Mouse (Mus musculus) myocyte (in vitro differentiated cells): ENCODE results near the gene Ms4a6c. TPM values are rescaled to one million over a fixed set of nuclear protein-coding genes. Genes with fewer than 3 reads are reported as not detected.
"Not testable (repeated sequence)": the region's sequence is repeated elsewhere in the genome, so short reads cannot be mapped to it uniquely, and the experiment has no call there.

Experiments used
- H3K27me3 ChIP-seq: one replicate; pipeline ENCODE4 v1.6.1; 2011; ENCODE audit not compliant: control insufficient read depth, insufficient read depth, insufficient read length
- H3K36me3 ChIP-seq: one replicate; pipeline ENCODE4 v1.6.1; 2011; ENCODE audit not compliant: control insufficient read depth, insufficient read depth
- H3K4me2 ChIP-seq: one replicate; pipeline ENCODE4 v1.6.1; 2011; ENCODE audit warnings: low read depth, control low read depth
- H3K4me3 ChIP-seq: one replicate; pipeline ENCODE4 v1.5.1; 2011; ENCODE audit warnings: mild to moderate bottlenecking, control low read depth, moderate library complexity
- H3K79me2 ChIP-seq: one replicate; pipeline ENCODE4 v1.6.1; 2011; ENCODE audit not compliant: control insufficient read depth, insufficient read depth
- H3ac ChIP-seq: one replicate; pipeline ENCODE4 v1.6.1; 2011; ENCODE audit not compliant: control insufficient read depth, insufficient read length
- CEBPB ChIP-seq: IDR thresholded peaks from 2 replicates; pipeline ENCODE4 v1.6.1; 2011; ENCODE audit warnings: mild to moderate bottlenecking, moderate library complexity; ENCODE audit not compliant: poor library complexity, insufficient read depth, severe bottlenecking
- E2F4 ChIP-seq: IDR thresholded peaks from one replicate; pipeline ENCODE4 v1.6.1; 2011; ENCODE audit warnings: mild to moderate bottlenecking, control low read depth, moderate library complexity; ENCODE audit not compliant: insufficient read depth
- MAX ChIP-seq: IDR thresholded peaks from one replicate; pipeline ENCODE4 v1.6.1; 2011; ENCODE audit warnings: low read depth, mild to moderate bottlenecking, control low read depth
- MYOD1 ChIP-seq, 3 experiments: IDR thresholded peaks; one replicate each; pipeline ENCODE4 v1.6.1; 2011; ENCODE audit warnings: control low read depth in 2 of 3, low read depth in 2 of 3, mild to moderate bottlenecking in 2 of 3, moderate library complexity in 1 of 3; ENCODE audit not compliant: insufficient read length in 2 of 3, control insufficient read depth in 1 of 3
- MYOG ChIP-seq, 3 experiments: IDR thresholded peaks; one replicate each; pipeline ENCODE4 v1.6.1; 2011; ENCODE audit warnings: control low read depth in 2 of 3, low read depth in 2 of 3, mild to moderate bottlenecking in 2 of 3; ENCODE audit not compliant: insufficient read length in 2 of 3, control insufficient read depth in 1 of 3, insufficient read depth in 1 of 3
- POLR2A ChIP-seq: IDR thresholded peaks from one replicate; pipeline ENCODE4 v1.6.1; 2011; ENCODE audit warnings: low read depth, mild to moderate bottlenecking, control low read depth, moderate library complexity; ENCODE audit not compliant: insufficient read length
- POLR2AphosphoS2 ChIP-seq: IDR thresholded peaks from one replicate; pipeline ENCODE4 v1.6.1; 2011; ENCODE audit warnings: low read depth, control low read depth; ENCODE audit not compliant: insufficient read length
- REST ChIP-seq: IDR thresholded peaks from one replicate; pipeline ENCODE4 v1.6.1; 2011; ENCODE audit warnings: mild to moderate bottlenecking, control low read depth, moderate library complexity; ENCODE audit not compliant: insufficient read depth, insufficient read length
- SRF ChIP-seq: IDR thresholded peaks from one replicate; pipeline ENCODE4 v1.6.1; 2011; ENCODE audit warnings: low read depth; ENCODE audit not compliant: control insufficient read depth, insufficient read length
- TCF12 ChIP-seq: IDR thresholded peaks from one replicate; pipeline ENCODE4 v1.6.1; 2011; ENCODE audit warnings: mild to moderate bottlenecking, control low read depth; ENCODE audit not compliant: poor library complexity, insufficient read depth, severe bottlenecking
- TCF3 ChIP-seq: IDR thresholded peaks from one replicate; pipeline ENCODE4 v1.6.1; 2011; ENCODE audit warnings: low read depth, control low read depth; ENCODE audit not compliant: insufficient read length
- USF1 ChIP-seq: IDR thresholded peaks from one replicate; pipeline ENCODE4 v1.6.1; 2011; ENCODE audit warnings: low read depth, mild to moderate bottlenecking, control low read depth, moderate library complexity
- polyA plus RNA-seq: library from polyadenylated mRNA; unstranded; fragments of >200 nt; fragmentation: generic; extraction: Trizol; gene quantifications from one replicate; pipeline ENCODE4 v1.2.1, GENCODE M21; 2012; ENCODE audit warnings: missing spikeins

Ms4a6c gene
- polyA plus RNA-seq: not detected

- H3K36me3 ChIP-seq, H3K79me2 ChIP-seq, H3ac ChIP-seq, H3K4me2 ChIP-seq, H3K27me3 ChIP-seq, H3K4me3 ChIP-seq: not testable (repeated sequence)
Measured at GRCm38 (mm10) chr19:11469215-11469614, at the start of gene Ms4a6c. Ms4a6c (plus strand) TSS chr19:11469366.

GRCm38 (mm10) chr19:11431209-11431608 is 38.0 kb upstream of the Ms4a6c start:
- not testable (repeated sequence) for H3K4me2 ChIP-seq, H3K79me2 ChIP-seq, H3K36me3 ChIP-seq, H3K4me3 ChIP-seq, H3K27me3 ChIP-seq, H3ac ChIP-seq

DNA sequence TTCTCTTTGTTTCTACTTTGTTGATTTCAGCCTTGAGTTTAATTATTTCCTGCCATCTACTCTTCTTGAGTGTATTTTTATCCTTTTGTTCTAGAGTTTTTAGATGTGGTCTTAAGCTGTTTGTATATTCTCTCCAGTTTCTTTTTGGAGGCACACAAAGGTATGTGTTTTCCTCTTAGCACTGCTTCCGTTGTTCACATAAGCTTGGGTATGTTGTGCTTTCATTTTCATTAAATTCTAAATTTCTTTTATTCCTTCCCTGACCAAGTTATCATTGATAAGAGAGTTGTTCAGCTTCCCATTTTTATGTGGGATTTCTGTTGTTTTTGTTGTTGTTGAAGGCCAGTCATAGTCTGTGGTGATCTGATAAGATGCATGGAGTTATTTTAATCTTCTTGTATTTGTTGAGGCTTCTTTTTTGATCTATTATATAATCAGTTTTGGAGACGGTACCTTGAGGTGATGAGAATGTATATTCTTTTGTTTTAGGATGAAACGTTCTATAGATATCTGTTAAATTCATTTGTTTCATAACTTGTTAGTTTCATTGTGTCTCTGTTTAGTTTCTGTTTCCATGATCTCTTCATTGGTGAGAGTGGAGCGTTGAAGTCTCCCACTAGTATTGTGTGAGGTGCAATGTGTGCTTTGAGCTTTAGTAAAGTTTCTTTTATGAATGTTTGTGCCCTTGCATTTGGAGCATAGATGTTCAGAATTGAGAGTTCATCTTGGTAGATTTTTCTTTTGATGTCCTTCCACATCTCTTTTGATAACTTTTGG is 33.9 kb upstream of the Ms4a6c start:
- Histone ChIP-seq H3ac (no peak overlapping the region), H3K36me3 (no peaks in the 10 kb centered on the region), H3K79me2 (no peaks in the 10 kb centered on the region), H3K27me3 (no peaks in the 10 kb centered on the region), H3K4me3 (no peak overlapping the region), H3K4me2 (no peak overlapping the region)
- no peak for TF ChIP-seq TCF3
- no peak for TF ChIP-seq TCF12
- no peak for TF ChIP-seq POLR2AphosphoS2
- no peak for TF ChIP-seq E2F4
- no peak for TF ChIP-seq REST
- no peak for TF ChIP-seq MYOG (IDR thresholded peaks at IDR 0.05; ENCODE audit: control insufficient read depth in 1 of 3, insufficient read depth in 1 of 3, insufficient read length in 2 of 3, low read depth in 2 of 3)
- no peak for TF ChIP-seq USF1
- TF ChIP-seq MAX: no peak
- no peak for TF ChIP-seq POLR2A

DNA sequence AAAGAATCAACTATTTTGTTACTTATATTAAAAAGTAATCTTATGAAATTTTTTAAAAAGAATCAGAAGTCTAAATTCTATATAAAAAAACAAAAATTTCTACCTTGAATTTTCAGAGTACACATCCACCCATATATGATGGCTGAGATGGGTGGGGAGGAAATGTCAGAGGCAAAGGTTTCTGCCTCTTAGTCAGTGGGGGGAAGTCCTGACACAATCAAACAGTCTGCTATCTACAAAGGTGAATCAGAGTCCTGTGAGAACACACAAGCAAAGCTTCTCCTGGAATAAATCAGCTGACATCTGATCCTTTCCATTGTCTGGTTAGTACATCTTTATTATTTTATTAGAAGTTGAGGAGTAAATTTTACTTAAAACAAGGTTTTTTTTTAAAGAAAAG is 25.8 kb upstream of the Ms4a6c start, which contains the start of gene Ms4a4b:
TSS of gene Ms4a4b (plus strand) at position 216 of the 400 bp plus-strand sequence.
- H3K4me2 ChIP-seq: no peak within 1 kb of the TSS
- no peaks in the 10 kb centered on the region for H3K79me2 ChIP-seq
- no peak within 1 kb of the TSS for H3ac ChIP-seq
- no peak within 1 kb of the TSS for H3K4me3 ChIP-seq
- TF ChIP-seq CEBPB (no peak), TCF12 (no peak), POLR2AphosphoS2 (no peak), TCF3 (no peak), USF1 (no peak), MAX (no peak), REST (no peak), SRF (no peak), MYOD1 (IDR thresholded peaks at IDR 0.05; ENCODE audit: control insufficient read depth in 1 of 3, insufficient read length in 2 of 3, low read depth in 2 of 3) (no peak), POLR2A (no peak), E2F4 (no peak), MYOG (IDR thresholded peaks at IDR 0.05; ENCODE audit: control insufficient read depth in 1 of 3, insufficient read depth in 1 of 3, insufficient read length in 2 of 3, low read depth in 2 of 3) (no peak)
- no peaks in the 10 kb centered on the region for H3K36me3 ChIP-seq
- H3K27me3 ChIP-seq: no peaks in the 10 kb centered on the region

GRCm38 (mm10) chr19:11443964-11444363 is 25.2 kb upstream of the Ms4a6c start:
- H3K4me3 ChIP-seq: no peak overlapping the region
- no peak overlapping the region for H3ac ChIP-seq
- TF ChIP-seq CEBPB (no peak), POLR2AphosphoS2 (no peak), MYOG (IDR thresholded peaks at IDR 0.05; ENCODE audit: control insufficient read depth in 1 of 3, insufficient read depth in 1 of 3, insufficient read length in 2 of 3, low read depth in 2 of 3) (no peak), MYOD1 (IDR thresholded peaks at IDR 0.05; ENCODE audit: control insufficient read depth in 1 of 3, insufficient read length in 2 of 3, low read depth in 2 of 3) (no peak), MAX (no peak), USF1 (no peak), E2F4 (no peak), TCF3 (no peak), SRF (no peak), POLR2A (no peak), REST (no peak), TCF12 (no peak)
- H3K36me3 ChIP-seq: no peaks in the 10 kb centered on the region
- no peak overlapping the region for H3K4me2 ChIP-seq
- H3K27me3 ChIP-seq: no peaks in the 10 kb centered on the region
- no peaks in the 10 kb centered on the region for H3K79me2 ChIP-seq
